Mouse (Mus musculus): ENCODE results near the gene Dph6. TPM values are rescaled to one million over a fixed set of nuclear protein-coding genes. Genes with fewer than 3 reads are reported as not detected.

Dph6 gene
- polyA plus RNA-seq, 2 experiments from 2014 or later, result 17.7 to 19.1 TPM

- no peak for ATAC-seq
Measured at GRCm38 (mm10) chr2:114536032-114536431, 118.7 kb downstream of the Dph6 start.

DNA sequence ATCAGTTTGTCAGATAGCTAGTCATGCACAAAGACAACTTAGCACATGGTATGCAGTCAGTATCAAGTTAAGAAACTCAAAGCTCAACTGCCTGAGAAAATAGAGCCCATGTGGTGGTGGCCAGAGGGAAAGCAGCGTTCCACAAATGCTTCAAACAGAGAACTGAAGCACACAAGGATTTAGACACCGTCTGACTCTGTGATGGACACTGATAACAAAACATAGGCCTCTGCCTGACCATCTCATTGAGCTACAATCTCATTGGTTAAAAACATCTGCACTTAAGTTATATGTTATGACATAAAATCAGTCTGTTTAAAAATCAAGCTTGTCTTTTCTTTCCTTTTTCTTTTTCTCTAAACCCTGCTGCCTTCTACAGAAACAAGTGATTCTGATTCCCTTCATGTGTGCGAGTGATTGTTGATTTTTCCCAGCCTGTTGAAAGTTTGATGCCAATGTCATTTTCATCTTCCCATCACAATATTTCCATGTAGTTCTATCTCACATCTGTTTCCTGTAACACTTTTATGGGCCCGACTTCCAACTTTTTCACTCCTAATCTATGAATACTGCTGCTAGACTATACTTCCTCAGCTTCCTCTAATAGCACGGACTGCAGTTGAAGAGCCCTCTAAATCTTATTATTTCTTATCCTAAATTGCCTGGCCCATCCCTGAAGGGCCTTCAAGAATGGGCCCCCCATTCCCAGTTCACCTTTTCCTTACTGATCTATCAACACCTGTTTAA, 123.6 kb downstream of the Dph6 start:
- ATAC-seq, result no peak

DNA sequence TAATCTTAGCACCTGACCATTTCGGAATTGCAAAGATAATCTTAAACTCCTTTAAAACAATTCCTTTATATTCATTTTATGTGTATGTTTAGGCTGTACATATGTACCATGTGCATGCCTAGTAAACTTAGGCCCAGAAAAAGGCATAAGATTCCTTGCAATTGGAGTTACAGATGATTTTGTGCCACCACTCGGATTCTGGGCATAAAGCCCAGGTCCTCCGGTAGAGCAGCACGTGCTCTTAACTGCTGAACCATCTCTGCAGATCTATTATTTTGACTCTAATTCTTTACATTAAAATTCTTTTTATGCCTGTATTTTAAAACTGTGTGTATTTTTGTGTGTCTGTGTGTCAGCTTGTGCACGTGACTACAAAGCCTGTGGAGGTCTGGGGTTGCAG, 134.3 kb downstream of the Dph6 start:
- no peak for ATAC-seq

DNA sequence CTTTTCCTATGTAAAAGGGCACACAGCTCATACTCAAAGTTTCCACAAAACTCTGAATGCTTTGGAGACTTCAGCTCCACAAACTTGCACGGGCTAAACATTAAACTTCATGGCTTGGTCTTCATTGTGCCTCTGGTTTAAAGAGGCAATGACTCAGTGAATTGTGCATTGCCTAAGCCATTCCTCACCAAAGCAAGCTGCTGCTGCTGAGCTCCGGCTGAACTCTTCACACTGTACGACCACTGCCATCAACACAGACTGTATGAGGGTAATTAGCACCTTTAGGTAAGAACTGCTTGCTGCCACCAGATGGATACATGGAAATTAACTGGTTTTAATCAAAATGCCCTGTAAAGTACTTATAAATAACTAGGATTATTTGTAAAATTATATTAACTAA, 134.9 kb downstream of the Dph6 start:
- no peak for ATAC-seq

DNA sequence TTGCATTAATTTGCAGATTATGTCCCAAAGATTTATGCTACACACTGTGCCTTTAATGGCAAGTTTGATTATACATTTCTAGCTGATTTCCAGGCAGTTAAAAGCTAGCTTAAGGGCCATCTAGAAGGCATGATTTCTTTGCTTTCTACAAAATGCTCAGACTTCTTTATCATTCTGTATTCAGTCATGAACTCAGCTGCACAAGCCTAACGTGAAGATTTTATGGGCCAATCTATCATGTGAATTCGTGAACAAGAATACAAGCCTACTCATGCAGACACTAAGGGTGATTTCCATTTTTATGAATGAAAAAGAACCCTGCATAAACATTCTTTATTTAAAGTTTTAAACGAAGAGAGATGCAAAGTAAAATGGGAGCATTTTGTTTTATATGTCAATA, 162.4 kb downstream of the Dph6 start:
- no peak for ATAC-seq

GRCm38 (mm10) chr2:114491907-114492306, 162.9 kb downstream of the Dph6 start:
- ATAC-seq, result no peak

- no peak for ATAC-seq
Measured at GRCm38 (mm10) chr2:114486980-114487379, 167.8 kb downstream of the Dph6 start.
